Mouse (Mus musculus): ENCODE results near the gene Cer1.

Gene Cer1
- long read RNA-seq, experiment 1, result 0 reads
- long read RNA-seq, experiment 2, result 0 reads

DNA sequence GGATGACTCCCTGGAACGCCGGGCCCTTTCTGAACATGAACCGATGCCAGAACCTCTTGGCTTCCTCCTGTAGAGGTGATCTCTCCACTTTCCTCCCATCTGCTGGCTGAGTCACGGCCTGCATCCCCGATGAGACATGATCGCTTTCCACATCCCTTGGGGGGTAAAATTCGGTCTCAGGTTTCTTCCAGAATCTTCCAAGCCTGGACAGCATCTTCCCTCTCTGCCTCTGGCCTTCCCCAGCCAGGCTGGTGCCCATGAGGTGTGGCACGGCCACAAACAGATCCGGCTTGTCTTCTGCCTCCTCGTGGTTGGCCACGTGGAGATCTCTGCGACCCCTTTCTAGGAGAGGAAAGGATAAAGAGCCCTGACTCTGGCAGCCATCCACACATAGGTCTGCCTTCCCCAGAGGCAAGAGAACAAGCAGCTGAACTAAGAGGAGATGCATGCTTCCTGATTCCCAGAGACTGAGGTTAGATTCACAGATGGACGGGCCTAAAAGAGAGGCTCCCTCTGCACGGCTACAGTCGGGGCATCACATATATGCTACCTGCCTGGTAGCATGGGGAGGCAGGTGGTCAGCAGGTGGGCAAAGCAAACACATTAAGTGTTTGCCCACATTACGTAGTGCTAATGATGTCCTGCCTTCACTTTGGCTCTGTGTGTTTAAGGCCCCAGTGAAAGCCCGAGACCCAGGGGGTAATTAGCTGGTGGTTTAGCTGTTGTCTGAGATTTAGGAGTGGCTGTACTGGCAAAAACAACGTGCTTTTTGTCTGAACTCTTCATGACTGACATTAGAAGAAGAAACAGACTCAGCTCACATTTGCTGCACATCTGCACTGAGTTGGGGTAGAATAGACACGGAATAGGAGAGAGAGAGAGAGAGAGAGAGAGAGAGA, at the start of gene Cer1:
TSS of gene Cer1 (minus strand) at position 513 of the 899 bp plus-strand sequence.
- intact Hi-C loops (cut with DNase I), result no loop called here

DNA sequence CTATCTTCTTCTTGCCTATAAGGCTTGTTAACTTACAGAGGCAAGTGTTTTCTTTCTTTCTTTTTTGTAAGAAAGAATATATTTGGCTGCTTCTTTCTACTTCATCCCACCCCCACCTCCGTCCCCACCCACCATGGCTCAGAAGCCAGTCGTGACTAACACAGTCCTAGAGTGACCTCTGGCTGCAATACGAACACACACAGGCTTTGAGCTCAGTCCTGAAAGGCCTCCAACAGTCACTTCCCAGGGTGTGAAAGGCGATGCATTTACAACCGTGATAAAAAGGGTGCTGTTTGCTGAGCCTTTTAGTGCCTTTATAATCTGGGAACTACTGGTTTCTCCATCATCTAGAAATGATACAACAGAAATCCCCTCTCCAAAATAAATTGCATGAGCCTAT, 49.4 kb upstream of the Cer1 start:
- intact Hi-C loops (cut with DNase I), result loop anchor here (10.0 kb wide), 2 partner anchors 290 to 1370 kb away; no protein-coding TSS in a partner anchor

DNA sequence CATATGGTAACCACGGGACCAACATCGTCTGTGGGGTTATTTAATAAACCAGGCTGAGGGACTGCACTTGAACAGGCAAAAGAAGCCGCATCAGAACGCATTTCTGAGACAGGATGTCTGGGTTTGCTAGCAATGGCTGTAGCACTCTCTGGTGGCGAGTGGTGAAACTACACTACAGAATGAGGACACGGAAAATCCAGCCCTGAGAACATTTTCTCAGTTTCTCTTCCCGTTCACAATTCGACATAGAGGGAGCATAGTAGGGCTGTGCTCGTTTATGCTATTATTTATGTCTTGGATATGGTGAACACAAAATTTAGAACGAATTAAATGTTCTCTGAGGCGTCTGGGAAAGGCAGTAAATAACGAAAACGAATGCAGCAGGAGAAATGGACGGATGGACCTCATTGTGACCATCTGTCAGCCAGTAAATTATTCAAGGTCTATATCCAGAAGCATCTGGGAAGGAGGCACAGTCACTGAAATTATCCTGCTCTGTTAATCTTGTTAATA, 48.8 kb upstream of the Cer1 start:
- intact Hi-C loops (cut with DNase I), result loop anchor here (2.0 to 10.0 kb wide), 3 partner anchors 131 to 1369 kb away; no protein-coding TSS in a partner anchor

DNA sequence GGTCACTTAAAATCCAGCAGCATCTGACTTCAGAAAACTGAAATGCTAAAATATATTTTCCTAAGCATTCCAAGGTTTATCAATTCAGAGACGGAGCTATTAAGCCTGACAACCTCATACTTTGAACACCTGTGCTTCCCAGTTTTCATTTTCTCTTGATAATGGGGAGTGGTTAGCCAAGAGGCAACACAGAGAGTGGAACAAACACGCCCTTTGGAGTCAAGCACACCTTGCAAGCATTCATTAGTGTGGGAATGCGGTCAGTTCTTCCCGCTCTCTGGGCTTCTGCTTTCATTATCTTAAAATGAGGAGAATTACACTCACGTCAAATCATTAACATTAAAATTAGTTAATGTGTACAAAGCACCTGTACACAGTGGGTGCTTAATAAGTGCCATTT, 45.1 kb upstream of the Cer1 start:
- intact Hi-C loops (cut with DNase I), result loop anchor here (10.0 kb wide), 2 partner anchors 285 to 1365 kb away; no protein-coding TSS in a partner anchor

DNA sequence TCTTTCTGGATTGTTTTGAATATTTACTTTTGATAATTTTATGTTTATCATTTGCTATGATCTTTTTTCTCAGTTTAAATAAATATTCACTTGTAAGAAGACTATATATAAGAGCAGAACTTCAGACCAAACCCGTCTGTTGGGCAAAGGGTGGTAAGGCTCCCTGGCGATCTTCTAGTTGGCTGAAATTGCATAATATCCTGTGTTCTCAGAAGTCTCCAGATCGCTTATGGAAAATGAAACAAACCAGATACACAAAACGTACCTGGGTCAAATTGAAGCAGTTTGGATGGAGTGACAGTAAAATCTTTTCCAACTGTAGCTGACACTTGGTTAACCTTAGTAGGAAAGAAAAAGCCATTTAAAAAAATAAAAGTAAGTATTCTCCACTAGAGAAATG, 37.0 kb upstream of the Cer1 start:
- intact Hi-C loops (cut with DNase I), result no loop called here

DNA sequence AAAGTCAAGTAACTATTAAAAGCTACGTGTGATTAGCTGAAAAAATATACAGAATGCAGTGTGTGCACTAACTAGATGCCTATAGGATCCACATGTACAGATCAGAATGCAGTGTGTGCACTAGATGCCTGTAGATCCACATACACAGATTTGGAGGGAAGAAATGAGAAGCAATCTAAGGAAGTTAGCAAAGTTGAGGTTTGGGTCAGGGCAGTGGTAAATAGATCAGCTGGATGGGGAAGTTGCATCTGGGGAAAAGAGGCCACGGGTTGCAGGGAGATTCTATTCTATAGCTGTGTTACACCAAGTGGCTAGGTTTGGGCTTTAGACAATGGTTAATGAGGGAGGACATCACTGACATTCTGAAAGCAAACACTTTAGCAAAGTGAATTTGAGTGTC, 33.7 kb upstream of the Cer1 start:
- intact Hi-C loops (cut with DNase I), result no loop called here

DNA sequence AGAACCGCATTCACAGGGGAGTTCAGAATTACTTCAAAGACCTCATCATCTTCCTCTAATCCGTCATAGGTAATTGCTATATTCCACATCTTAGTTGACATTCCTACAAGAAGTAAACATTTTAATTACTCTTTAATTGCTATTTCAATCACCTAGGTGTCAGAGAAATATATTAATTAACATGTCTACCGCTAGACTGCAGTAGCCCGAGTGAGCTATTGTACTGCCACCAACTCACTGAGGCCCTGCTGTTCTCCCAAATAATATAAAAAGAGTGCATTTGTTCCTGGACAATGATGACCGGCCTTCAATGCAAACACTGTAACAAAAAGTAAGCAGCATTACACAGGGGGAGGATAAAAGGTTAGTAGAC, 31.7 kb upstream of the Cer1 start:
- intact Hi-C loops (cut with DNase I), result no loop called here

DNA sequence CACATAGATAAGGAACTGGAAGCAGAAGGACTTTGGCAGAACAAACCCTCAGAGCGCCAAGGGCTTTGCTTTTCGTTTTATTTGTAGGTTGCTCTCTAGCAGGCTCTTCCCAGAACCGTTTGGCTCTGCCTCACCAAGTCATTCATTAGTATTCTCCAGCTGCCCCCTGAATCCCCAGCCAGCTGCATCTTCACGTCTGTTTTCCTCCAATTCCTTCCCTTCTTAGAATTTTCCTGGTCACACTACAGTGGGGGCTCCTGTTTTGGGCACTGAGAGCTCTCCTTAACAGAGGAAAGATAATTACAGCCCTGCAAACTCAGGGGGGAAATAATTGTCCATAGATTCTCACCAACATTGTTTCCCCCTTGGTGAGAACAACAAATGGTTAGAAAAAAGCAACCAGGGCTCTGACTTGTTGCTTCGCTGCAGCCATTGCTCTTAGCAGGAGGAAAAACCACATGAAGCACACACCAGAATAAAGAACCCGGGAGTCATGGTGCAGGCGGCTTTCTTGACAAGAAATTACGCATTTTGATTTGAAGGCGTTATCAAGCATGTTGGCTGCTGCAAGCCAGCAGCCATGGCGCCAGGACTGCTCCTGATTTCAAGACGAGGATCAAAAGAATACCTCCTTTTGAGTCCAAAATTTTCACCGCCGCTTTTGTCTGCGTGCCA, 31.2 kb upstream of the Cer1 start:
- intact Hi-C loops (cut with DNase I), result no loop called here

DNA sequence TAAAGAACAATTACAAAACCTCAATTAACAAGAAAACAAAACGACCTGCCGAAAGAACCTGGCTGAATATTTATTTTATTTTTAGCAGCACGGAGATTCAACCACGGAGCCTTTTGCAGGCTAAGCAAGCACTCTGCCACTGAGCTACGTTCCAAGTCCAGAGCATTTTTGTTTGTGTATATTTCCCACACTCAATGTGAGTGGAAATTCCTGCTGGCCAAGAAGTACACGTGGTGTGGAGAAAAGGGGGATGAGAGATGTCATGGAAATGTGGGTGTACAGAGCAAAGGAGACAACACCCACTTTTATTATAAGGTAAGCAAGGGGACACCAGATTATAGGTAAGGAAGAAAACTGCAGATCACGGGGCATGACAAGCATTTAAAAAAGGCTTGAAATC, 30.6 kb upstream of the Cer1 start:
- intact Hi-C loops (cut with DNase I), result no loop called here

DNA sequence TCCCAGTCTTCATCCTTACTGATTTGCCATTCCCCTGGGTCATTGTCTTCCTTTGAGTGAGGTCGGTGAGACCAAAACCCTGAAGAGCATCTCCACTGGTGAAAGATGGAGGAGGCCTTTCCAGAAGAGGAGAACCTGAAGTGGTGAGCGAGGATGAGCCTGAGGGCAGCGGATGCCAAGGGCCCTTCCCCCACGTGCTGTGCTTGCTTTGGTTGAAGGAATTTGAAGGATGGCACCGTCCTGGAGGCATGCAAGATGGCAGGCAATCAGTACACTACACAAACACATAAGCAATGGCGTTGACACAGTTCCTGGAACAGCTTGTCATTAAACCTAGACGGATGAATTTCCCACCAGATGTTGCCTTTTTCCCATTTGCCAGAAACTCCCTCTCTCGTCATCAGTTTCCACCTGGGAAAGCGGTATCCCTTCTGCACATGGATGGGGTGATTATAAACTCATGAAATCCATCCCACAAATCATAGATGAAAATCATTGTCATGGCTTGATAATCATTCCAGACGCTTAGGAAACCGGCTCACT, 29.7 kb upstream of the Cer1 start:
- intact Hi-C loops (cut with DNase I), result no loop called here

DNA sequence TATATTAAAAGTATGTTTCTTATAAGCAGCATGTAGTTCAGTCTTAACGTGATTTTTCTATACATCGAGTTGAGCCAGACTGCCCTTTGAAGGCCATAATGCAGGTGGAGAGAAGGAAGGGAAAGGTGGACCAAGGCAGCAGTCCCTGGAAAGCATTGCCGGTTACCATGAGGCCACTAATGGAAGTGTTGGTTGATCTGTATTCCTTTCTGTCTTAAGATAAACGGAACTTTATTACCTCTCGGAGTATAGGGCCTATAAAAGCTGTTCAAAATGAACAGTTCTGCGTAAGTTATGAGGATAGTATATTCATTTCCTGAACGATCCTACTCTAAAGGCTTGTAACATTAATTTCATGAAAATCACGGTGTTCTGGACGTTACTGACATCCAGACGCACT, 10.3 kb upstream of the Cer1 start:
- intact Hi-C loops (cut with DNase I), result no loop called here

DNA sequence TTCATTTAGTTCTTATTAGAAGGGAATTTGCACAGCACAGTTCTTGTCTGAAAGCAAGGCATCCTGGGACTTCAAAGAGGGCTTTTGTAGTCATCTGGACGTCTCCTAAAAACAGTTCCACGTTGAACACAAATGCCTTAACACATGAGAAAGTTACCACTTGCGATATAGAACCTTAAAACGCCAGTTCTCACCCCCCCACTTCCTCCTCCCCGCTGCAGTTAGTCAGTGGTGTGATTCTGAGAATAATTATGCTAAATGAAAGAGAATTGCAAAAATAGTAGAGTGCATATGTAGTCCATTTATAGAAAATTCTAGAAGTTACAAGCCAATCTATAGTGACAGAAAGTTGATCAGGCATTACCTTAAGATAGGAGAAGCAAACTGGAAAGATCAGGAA, 7.3 kb upstream of the Cer1 start:
- intact Hi-C loops (cut with DNase I), result no loop called here

DNA sequence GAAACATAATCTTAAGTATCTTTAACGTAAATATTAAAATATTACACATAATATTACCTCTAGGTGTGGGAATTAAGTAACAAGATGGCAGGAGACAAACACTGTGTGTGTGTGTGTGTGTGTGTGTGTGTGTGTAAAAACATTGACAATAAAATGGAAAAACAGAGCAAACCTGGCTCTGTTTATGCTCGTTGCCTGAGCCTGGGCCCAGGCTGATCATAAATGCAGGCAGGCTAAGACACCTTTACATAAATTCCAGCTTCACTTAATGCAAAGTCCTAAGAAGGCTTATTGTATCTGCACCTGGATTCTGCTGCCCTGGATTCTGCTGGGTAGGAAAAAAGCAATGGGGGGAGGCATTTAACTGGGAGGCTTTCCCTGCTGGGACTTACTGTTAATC, 6.6 kb upstream of the Cer1 start:
- intact Hi-C loops (cut with DNase I), result no loop called here

DNA sequence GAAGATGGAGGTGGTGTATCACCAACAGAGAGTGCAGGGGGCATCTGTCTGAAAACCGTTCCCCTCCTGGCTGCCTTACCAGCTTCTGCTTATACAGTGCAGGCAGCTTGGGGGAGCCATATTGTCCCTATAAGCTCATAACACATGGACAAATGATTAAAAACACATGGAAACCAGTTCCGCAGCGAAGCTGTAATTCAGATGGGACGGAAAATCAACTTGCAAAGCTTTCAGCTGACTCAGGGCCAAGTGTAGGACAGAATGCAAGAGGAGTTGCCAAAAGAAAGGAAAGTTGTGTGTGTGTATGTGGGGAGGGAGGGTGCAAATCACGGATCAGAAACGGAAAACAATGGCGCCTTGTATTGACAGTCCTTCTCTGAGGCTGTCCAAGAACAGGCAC, 6.1 kb upstream of the Cer1 start:
- intact Hi-C loops (cut with DNase I), result no loop called here

DNA sequence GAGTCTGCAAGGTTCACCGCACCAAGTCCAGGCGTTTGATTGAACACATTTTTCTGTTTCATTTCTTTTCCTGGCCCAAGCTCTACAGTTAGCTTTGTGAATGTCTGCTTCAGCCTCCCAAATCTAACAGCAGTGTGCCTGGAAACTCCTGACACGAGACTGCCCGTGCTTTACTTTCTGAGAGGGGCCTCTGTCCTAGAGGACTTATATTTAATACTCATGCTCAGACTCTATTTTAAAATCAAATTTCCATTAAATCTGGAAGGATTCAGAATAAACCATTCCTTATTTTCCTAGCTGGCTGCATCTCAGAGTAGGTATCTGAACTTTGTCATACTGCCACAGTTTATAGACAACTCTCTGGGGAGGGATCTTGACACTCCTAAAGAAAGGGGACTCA, 5.6 kb upstream of the Cer1 start:
- intact Hi-C loops (cut with DNase I), result no loop called here

DNA sequence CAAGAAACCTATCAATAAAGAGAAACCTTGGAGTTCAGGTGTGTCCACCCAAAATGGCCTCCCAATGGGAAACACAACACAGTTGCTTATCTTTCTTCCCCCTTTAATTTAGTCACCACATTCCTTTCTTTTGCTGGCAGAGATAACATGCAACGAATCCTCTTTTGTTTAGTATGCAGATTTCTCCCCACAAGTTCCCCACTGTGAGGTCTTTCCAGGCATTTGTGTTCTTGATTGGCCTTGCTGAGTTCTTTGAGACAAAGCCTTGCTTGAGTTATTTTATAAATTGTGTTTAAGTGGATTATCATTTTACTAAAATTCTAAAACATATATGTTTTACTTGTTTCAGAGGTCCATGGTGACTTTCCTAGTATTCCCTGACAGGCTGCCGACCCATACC, 1.2 kb upstream of the Cer1 start:
- intact Hi-C loops (cut with DNase I), result no loop called here

DNA sequence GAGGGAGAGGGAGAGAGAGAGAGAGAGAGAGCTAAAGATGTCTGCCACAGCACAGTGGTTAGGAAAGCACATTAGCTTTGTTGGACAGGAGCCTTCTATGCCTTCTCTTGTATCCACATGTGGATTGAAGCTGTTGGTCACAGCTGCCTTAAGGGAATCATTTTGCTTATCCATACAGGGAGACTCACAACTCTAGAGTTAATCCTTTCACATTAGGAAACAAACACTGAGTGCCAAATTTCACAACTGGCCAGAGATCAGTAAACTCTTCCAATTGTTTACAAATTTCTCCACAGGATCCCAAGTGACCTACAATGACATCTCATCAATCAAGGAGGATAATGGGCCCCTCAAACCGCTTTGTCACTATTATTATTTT, 576 bp upstream of the Cer1 start:
- intact Hi-C loops (cut with DNase I), result no loop called here

DNA sequence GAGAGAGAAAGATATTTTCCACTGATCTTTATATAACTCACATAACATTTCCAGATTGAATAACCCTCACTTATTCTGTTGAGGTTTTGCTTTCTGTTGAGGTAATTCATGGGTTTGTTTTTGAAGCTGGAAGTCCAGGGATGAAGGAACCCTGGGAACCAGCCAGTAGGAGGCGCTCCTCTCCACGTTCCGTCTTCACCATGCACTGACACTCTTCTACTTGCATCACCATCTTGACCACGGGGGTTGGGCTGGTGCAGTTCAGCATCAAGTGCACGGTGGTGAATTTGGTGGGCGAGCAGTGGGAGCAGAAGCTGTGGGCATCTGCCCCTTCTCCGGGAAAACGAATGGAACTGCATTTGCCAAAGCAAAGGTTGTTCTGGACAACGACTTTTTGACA, 2.4 kb downstream of the Cer1 start:
- intact Hi-C loops (cut with DNase I), result no loop called here

DNA sequence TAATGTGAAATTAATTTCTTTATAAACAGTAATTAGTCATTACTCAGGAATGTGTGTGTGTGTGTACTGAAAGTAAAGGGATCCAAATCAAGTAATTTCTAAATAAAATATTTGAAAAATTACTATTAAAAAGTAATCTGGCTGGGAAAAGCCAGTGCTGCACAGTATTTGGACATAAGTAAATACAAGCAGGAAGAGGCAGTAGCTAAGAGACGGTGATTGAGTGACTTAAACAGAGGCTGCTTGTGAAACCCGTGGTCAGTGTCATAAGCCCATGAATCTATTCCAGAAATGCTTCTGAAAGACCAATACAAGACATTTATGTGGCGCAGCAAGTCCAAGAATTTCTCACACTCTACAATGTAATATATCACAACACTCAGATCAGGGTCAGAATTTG, 3.6 kb downstream of the Cer1 start:
- intact Hi-C loops (cut with DNase I), result no loop called here

DNA sequence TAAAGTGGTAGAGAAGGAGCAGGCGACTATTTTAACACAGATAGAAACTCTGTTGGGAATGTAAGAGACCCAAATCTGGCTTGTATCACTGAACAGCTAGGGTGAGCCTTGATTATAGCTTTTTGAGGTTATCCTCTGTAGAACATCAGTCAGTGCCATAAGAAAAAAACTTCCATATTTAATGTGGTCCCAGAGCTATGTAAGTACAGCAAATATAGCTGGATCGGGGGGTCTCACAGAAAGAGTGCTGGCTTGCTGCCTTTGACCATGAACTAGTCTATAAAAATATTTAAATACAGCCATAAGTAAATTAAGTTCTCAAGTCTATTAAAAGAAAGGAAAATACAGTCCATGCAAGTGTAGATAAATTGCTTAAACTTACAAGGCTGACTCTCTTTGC, 4.7 kb downstream of the Cer1 start:
- intact Hi-C loops (cut with DNase I), result no loop called here

DNA sequence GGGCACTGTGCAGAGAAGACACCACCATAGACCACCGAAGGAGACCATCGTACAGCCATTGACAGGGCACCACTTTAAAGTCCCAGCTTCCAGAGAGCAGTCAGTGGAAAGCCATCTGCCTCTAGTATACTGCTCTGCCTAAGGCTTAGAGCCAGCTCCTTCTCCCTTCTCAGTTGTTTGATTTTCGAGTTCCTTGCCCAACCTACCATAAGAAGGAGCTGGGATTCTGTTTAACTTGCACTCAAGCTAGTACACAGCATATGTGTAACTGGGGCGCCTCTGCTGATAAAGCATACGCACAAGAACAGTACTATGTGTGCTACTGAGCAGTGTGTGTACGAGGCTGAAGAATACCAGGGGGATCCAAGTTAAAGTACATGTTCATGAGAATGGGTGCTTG, 5.8 kb downstream of the Cer1 start:
- intact Hi-C loops (cut with DNase I), result no loop called here

DNA sequence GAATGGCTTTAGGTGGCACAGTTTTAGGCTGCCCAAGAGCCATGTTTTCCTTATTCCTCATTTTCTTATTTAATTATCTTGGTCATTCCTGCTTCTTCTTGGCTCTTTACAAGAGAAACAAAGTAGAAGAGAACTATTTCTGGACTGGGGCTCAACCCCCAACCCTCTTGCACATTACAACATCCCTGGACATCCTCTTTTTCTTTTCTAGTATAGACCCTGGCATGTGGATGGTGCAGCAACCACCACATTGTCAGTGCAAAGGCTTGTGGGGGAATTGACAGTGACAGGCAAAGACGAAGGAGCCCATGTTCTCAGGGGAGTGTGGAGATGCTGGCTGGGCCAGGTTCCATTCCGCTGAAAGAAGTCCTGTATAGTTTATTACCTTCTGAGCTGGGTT, 8.3 kb downstream of the Cer1 start:
- intact Hi-C loops (cut with DNase I), result no loop called here

All from adrenal gland (tissue).